Mouse (Mus musculus): Measurements from ENCODE around the gene Myo5c.

Gene Myo5c

DNA sequence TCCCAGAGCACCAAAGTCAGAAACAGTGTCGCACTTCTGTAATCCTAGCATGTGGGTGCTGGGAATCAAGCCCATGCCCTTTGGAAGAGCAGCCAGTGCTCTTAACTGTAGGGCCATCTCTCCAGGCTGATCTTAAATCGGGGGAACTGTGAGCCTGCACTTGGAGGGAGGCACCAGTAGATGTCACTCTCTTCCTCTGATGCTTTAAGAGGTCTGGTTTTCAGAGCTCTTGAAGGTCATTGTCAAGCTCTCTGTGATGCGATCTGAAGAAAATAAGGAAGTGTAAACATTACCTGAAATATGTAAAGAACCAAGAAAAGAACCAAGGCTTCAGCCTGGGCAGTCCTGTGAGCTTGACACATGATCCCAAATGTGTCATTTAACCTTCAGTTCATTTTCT, 51.0 kb downstream of the Myo5c start:
- DNase-seq (ENCODE audit: low spot score), result no peak

DNA sequence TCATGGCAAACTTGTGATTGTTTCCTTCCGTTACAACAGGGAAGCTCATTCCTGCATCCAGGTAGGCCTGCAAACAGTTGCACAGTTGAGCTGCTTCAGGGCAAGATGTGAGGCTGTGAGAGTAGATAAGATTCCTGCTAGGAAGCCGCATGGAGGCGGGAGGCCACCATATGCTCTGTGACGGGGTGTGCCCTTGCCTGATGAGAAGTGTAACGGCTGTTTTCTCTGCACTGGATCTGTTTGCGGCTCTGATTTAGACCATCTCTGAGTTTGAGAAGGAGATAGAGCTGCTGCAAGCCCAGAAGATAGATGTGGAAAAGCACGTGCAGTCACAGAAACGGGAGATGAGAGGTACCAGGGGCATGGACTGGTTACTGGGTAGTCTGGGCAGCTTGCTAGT, 51.8 kb downstream of the Myo5c start:
- DNase-seq (ENCODE audit: low spot score), result no peak

DNA sequence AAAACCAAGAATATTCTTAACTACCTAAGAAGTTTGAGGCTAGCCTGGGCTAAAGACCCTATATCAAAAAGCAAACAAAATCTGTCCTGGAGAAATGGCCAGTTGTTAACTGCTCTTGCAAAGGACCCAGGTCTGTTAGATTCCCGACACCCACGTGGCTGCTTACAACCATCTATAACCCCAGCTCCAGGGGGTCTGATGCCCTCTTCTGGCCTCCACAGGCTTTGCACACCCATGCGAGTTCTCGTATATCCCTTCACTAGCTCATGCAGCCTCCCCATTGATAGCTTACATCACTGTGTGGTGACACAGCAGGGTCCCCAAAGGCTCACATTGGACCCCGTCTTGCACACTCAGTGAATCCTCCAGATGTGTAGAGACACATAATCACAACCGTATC, 53.5 kb downstream of the Myo5c start:
- DNase-seq (ENCODE audit: low spot score), result no peak

DNA sequence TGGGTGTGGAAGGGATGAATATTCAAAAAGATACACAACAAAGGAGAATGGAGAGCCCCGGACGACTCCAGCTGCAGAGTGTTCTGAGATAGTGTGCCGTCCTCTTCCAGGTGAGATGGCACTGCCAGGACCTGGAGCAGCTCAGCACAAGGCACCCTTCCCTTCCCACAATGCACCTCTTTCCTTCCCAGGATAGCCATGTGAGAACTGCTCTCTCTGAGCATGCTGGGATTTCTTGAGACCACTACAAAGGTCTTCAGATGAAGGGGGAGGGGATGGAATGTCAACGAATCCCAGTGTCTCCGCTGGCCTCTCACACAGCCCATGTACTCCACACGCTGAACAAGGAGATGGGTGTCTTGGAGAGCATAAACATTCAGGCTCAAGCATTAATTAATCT, 55.8 kb downstream of the Myo5c start:
- DNase-seq (ENCODE audit: low spot score), result no peak

DNA sequence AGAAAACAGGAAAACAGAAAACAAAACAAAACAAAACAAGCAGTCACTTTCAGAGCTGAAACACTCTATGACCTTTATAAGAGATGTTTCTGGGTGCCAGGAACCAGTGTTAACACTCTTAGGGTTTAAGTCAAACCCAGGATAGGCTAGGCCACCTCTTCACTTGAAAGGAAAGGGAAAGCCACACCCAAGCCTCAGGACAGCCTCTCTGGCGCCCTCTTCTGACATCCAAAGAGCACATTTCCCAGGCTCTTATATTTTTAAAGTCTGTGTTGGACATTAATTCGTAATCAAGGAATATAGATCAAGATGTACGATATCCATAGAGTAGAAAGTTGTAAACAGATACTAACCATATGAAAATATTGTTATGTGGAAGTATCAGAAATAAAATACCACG, 57.7 kb downstream of the Myo5c start:
- DNase-seq (ENCODE audit: low spot score), result no peak

DNA sequence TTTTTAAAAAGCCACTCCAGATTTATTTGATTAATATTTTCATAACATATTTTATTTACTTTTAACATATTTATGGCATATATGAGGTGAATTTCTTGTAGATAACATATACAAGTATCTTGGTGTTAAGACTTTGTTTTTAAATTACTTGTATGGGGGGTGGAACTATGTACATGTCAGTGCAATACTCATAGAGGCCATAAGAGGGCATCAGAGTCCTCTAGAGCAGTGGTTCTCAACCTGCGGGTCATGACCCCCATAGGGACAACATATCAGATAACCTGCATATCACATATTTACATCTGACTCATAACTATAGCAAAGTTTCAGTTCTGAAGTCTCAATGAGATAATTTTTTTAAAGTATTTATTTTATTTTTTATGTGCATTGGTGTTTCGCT, 67.5 kb downstream of the Myo5c start:
- DNase-seq (ENCODE audit: low spot score), result no peak

DNA sequence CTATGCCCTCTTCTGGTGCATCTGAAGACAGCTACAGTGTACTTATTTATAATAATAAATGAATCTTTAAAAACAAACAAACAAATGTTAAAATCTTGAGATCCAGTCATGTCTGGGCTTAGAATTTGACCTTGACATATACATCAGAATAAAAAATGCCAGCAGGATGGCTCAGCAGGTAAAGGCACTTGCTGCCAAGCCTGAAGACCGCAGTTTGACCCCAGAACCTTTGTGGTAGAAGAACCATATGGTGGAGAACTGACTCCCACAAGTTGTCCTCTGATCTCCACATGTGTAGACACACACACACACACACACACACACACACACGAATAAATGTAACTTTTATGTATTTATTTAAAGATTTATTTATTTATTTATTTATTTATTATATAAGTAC, 71.2 kb downstream of the Myo5c start:
- DNase-seq (ENCODE audit: low spot score), result no peak

DNA sequence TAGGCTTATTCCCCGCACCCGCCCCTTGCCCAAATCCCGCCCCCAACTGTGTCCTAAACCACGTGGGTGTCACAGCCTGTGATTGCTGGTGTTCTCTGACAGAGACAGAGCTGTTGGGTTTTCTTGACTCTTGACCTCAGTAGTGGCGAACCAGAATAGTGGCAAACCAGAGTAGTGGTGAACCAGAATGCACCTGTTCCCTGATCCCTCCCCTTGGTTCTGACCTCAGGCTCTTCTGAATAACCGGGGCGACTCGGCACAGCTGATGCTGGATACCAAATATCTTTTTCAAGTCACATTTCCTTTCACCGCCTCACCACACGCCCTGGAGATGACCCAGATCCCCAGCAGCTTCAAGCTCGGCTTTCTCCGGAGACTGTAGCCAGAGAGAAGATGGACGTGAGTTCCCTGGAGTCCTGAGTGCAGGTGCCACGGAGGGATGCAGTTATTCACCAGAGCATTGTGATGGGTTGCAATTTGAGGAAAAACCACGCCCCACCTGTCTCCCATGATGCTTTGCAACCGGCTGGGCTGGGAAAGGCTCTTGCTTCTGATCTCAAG, 72.0 kb downstream of the Myo5c start:
- DNase-seq (ENCODE audit: low spot score), result no peak

DNA sequence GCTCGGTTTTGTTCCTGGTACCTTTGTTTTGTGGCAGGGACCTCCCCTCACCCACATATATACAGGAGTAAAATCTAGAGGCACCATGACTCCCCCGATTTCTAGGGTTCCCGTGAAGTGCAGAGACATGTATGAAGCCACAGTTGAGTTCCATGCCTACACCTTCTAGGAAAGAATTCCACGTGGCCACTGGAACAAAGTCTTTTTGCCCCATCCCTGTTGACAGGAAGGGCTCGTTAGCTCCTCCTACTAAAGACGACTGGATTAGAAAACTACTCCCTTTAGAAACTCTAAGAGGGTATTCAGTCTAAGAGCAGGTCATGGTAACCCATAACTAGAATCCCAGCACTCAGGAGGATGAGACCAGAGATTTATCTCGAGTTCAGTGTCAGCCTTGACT, 72.5 kb downstream of the Myo5c start:
- no peak for DNase-seq (ENCODE audit: low spot score)

DNA sequence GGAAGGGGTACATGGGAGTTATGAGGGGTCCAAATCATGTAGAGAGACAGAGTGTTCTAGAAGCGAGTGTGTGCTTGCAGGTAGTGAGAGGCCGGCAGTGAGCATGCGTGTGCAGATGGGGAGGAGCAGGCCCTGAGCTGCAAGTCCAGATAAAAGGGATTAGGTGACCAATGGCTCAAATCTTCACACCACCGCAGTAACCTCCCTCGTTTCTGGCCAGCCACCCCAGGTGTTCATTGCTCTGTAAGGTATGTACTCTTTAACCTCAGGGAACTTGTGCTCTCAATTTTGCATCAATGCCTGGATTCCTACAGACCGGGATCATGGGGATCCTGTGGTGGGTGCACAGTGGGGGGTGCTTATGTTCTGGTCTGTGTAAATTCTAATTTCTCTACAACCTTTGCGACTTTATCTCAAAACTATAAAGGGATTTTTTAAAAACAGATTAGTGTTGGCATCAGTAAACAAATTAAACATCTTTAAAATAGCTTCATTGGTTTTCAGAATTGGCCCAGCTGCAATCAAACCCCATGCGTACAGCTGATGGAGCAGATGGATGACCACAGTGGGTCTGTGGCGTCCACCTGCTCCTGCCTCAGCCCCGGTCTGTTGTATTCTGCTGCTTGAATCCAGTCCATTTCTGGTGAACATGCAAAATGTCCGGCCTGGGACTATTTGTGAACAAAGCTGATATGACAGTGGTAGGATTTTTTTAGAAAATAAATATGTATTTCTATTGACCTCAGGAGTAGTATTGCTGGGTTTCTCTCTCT, 74.5 kb downstream of the Myo5c start, which contains the start of gene Gnb5:
Gene Gnb5 (plus strand): TSS at position 163 of the 773 bp plus-strand sequence.
- no peak for DNase-seq (ENCODE audit: low spot score)

DNA sequence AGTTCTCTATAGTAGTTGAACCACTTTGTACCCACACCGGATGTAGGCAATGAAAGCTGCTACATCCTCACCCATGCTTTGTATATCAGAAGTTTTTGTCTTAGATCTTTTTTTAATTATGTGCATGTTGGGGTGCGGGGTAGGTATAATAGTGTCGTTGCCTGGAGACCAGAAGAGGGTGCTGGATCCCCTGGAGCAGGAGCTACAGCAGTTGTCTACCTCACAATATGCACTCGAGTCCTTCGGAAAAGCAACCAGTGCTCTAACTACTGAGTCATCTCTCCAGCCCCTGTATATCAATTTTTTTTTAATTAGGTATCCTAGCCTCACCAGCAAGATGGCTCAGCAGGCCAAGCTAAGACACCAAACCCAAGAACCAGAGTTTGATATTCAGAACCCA, 75.2 kb downstream of the Myo5c start:
- no peak for DNase-seq (ENCODE audit: low spot score)

DNA sequence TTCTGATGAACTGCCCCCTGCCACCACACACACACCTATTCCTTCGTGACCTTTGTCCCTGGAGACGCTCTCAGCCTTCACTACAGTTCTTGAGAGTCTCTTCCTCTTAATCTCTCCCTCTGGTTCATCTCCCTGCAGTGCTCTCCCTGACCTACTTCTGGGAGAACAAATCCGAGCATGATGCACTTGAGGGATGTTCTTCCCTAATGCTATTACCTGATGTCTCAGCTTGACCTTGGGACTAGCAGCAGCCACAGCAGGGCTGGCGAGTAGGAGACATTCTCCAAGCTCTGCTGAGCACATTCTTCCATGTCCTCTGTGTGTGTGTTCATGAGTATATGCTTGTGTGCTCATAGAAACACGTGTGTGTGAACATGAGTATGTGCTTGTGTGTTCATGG, 76.8 kb downstream of the Myo5c start:
- no peak for DNase-seq (ENCODE audit: low spot score)

DNA sequence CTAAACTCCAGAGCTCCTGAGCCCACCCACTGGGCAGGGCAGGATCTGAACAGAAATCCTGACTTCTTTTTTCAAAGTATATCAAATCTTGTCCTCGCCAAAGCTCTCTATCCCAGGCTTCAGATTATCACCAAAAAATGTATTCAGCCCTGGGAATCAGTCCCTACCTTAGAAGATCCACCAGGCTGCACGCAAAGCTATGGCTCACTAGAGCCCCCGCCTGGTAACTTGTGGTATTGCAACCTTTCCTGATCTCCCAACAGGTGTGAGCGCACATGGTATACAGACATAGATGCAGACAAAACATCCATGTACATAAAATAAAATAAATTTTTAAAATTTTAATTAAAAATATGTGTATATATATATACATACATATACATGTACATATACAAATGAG, 80.2 kb downstream of the Myo5c start:
- DNase-seq (ENCODE audit: low spot score), result peak; percentile 53

DNA sequence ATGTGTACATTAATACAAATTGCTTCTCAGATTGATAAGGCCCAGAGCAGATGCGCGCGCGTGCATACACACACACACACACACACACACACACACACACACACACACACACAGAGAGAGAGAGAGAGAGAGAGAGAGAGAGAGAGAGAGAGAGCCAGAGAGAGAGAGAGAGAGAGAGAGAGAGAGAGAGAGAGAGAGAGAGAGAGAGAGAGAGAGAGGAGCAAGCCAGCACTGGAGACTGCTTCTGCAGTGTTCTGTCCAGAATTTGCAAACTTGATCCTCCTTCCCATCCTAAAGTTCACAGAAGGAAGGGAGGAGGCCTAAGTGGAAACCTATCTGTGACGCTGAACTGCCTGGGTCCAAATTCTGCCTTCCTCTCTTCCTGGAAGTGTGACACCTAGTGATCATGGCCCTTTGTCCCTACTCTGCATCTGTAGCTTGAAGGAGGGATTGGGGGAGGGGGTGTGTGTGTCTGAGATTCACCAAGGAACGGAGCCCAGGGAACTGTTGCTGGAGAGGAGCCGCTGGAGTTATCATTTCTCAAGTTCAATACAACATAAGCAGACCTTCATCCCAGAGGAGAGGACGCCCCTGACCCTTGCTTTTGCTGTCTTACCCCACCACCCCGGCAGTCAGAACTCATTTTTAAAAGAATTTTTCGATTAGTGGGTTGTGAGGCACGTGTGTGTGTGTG, 81.5 kb downstream of the Myo5c start:
- DNase-seq (ENCODE audit: low spot score), result no peak

DNA sequence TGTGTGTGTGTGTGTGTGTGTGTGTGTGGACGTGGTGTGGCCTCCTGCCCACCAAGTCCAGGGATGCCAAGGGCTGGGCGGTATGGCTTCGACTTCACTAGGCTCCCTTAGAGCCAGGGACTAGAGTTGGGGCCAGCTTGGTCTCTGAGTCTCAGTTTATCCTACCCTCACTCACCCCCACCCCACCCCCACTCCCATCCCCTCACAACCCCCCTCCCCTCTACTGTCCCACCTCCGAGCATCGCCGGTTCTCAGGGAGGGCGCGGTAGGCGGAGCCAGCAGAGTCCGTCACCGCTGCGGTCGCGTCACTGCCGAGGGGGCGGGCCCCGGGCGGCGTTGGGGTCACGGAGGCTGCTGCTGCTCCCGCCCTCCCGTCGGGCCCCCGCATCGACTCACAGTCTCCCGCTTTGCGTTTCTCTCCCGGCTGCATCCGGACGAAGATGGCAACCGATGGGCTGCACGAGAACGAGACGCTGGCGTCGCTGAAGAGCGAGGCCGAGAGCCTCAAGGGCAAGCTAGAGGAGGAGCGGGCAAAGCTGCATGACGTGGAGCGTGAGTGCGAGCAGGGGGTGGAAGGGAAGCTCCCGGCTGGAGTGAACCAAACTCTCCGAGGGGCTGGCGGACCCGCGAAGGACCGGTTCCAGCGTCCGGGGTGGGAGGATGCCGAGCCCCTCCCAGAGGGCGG, 82.2 kb downstream of the Myo5c start:
- peak; percentile 55 for DNase-seq (ENCODE audit: low spot score)

DNA sequence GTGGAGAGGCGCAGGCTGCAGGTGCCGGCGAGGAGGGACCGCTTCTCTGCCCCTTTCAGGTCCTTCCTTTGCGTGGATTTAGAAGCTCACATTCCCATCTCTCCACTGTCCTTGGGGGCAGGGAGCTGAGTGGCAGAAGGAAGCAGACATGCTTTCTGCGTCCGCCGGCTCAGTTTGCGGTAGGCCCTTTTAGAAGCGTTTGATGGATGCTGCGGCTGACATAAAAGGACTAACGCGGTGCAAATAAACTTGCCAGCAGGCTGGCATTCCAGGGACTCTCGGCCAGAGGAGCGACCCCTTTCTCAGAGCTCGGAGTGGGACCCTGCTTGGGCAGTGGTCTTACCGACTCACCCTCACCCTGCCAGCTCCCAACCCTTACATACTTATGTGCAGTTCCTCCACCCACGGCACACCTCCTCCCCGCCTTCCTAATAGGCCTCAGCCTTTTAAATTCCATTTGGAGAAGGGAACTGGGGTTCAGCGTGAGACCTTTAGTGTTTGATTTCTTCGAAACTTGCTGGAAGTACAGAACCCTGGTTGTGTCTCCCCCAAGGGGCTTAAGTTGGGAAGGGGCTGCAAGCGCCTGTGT, 82.8 kb downstream of the Myo5c start:
- DNase-seq (ENCODE audit: low spot score), result no peak

DNA sequence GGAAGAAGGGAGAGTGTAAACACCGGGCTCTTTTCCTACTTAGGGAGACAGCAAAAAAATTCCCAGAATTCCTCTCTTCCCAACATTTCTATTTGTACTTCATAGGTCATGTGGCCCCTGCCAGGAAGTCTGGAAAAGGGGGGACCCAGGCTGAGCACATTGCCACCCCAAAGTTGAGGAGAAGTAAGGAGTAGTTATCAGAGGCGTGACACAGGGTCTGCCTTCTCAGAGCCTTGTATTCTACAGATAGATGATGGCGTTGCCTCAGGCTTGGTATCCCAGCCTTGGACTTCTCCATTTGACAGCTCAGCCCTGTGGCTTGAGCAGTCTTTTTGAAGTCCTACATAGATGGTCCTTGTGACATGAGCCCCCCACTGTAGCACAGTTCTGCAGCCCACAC, 83.4 kb downstream of the Myo5c start:
- no peak for DNase-seq (ENCODE audit: low spot score)

DNA sequence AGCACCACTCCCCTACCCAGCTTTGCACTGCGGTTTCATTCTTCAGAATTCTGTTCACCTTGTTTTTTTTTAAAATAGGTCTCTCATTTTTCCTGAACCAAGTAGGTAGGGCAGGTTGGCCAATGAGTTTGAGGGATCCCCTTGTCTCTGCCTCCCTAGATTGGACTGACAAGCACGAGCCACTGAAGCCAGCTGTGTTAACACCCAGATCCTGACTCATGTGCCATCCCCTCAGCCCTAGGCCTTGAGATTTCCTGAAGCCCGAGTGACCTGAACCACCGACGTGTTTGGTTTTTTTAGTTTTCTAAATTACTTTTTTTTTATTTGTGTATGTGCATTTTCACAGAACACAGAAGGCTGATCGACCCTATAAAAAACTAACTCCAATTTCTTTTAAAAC, 85.0 kb downstream of the Myo5c start:
- DNase-seq (ENCODE audit: low spot score), result no peak

DNA sequence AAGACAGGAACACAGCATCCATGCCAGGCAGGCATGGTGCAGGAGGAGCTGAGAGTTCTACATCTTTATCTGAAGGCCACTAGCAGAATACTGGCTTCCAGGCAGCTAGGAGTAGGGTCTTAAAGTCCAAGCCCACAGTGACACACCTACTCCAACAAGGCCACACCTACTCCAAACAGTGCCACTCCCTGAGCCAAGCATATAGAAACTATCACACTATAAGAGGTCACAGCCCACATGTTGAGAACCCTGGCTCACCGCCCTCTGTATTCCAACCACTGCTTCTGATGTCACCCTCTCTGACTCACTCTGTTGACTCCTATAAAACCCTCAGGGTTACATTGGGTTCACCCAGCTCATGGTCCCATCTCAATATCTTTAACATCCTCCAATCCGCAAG, 86.4 kb downstream of the Myo5c start:
- no peak for DNase-seq (ENCODE audit: low spot score)

DNA sequence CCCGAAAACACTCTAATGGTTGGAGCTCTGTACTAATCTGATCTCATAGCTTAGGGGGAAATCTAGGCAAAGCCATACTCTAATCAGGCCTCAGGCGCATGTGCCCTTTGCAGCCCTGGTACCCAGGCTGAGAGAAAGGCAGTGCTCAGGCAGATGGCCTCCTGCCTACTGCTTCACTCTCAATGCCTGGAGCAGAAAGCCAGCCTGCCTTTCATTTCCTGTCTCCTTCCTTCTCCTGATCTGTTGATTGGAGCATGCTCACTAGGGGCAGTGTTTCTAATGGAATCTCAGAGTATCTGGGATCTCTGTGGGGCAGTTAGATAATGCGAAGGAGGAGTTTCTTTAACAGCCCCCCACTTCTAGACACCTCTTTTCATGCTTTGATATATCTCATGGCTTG, 87.5 kb downstream of the Myo5c start:
- DNase-seq (ENCODE audit: low spot score), result no peak

DNA sequence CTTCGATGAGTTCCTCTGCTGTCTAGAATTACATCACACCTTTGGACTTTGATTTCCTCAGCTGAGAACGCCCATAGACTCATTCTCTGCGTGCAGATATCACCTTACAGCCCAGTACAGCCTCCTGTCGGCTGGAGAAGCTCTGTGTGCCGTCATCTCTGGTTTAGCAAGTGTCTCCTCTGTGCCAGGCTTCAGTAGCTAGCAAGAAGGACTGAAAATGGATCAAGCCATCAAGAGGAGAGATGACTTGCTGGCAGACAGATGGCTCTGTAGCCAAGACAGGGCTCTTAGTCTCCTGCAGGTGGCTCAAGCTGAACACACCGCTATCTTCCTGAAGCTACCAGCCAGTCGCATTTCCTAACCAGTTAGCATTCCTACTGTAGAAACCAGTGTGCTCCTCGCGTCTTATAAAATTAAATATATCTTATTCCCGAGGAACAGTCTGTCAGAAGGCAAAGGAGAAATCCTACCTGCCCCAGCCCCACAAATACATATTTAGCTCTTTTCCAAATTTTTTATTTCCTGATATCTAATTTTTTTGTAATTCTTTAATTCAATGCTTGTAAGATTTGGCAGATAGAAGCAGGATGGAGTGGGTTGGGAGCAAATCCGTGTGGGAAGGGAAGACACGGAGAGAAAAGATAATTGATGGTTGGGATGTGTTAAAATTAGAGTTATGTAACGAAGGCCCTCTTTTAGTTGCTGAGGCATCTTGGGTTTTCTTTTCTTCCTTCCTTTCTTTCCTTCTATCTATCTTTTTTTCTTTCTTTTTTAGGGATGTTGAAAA, 90.5 kb downstream of the Myo5c start:
- no peak for DNase-seq (ENCODE audit: low spot score)

DNA sequence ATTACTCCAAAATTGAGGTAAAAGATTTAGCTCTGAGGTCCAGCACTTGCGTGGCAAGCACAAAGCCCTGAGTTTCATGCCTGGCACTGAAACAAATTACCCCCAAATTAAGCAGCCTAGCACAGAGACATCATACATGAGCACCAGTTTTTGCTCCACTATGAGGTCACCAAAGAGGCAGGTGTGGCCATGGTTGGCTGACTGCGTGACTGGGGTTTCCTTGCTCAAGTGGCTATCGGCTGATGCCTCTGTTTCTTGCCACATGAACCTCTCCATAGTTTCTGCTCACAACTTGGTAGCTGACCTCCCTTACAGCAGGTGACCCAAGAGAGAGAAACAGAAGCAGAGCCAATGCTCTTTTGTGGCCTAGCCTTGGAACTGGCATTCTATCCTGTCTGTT, 96.2 kb downstream of the Myo5c start:
- no peak for DNase-seq (ENCODE audit: low spot score)

Data from ovary, postnatal 10 days (tissue).